Mouse (Mus musculus) hindlimb bud, embryonic 11.5 days (tissue): Measurements from ENCODE around the gene Gm13043.
"Not testable (repeated sequence)": the region's sequence is repeated elsewhere in the genome, so short reads cannot be mapped to it uniquely, and the experiment has no call there.

Experiments used
- DNase-seq: peaks from one replicate; pipeline ENCODE4 v3.0.0-alpha.2; 2012; ENCODE audit warnings: low read depth, low spot score; ENCODE audit errors: extremely low spot score

Gene Gm13043

DNA sequence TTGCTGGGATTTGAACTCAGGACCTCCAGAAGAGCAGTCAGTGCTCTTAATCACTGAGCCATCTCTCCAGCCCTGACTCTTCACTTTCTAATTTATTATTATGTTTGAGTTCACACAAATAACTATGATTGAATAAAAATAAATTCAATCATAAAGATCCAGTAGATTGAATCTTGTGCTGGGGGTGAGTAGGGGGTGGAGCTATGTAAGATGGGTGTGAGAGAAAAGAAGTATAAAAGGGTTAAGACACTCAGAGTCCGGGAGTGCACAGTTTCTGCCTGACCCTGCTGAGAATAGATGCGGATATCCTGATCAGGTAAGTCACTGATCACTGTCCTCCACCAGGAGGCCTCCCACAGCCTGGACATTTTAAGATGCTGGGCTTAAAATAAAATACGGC, at the start of gene Gm13043:
Gene Gm13043, plus strand, starts transcription at position 301 of the 400 bp plus-strand sequence.
- DNase-seq, result no peak

DNA sequence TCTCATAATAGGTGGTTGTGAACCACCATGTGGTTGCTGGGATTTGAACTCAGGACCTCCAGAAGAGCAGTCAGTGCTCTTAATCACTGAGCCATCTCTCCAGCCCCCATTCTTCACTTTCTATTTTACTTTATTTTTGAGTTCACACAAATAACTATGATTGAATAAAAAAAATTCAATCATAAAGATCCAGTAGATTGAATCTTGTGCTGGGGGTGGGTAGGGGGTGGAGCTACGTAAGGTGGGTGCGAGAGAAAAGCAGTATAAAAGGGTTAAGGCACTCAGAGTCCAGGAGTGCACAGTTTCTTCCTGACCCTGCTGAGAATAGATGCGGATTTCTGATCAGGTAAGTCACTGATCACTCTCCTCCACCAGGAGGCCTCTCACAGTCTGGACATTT, 24.5 kb downstream of the Gm13043 start, which contains the start of gene Gm13040:
Gene Gm13040, plus strand, starts transcription at position 301 of the 400 bp plus-strand sequence.
- DNase-seq, result not testable (repeated sequence)

DNA sequence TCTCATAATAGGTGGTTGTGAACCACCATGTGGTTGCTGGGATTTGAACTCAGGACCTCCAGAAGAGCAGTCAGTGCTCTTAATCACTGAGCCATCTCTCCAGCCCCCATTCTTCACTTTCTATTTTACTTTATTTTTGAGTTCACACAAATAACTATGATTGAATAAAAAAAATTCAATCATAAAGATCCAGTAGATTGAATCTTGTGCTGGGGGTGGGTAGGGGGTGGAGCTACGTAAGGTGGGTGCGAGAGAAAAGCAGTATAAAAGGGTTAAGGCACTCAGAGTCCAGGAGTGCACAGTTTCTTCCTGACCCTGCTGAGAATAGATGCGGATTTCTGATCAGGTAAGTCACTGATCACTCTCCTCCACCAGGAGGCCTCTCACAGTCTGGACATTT, 40.3 kb downstream of the Gm13043 start, which contains the start of the genes BC080695 and Gm13057:
Gene BC080695, plus strand, starts transcription at position 301 of the 400 bp plus-strand sequence.
Gene Gm13057, plus strand, starts transcription at position 310 of the 400 bp plus-strand sequence.
- DNase-seq, result not testable (repeated sequence)
